Mouse (Mus musculus): Measurements from ENCODE around the gene Spint2. TPM values are rescaled to one million over a fixed set of nuclear protein-coding genes. Genes with fewer than 3 reads are reported as not detected.

Spint2 gene
- polyA plus RNA-seq, 1 experiment: 264 TPM

- Histone ChIP-seq H3K4me3 (ENCODE audit: low read depth, low read length) (no peak overlapping the region), H3K4me1 (ENCODE audit: control insufficient read depth, insufficient read depth, low read length) (peaks cover 17% of the 10 kb centered on the region), H3K9me3 (replicated peaks; ENCODE audit: control insufficient read depth, insufficient read depth, low read length, poor library complexity, severe bottlenecking) (no peaks in the 10 kb centered on the region), H3K9ac (ENCODE audit: low read depth, poor library complexity, severe bottlenecking) (no peak overlapping the region), H3K27ac (ENCODE audit: insufficient read depth, low read length) (no peak overlapping the region), H3K36me3 (ENCODE audit: control insufficient read depth, insufficient read depth, low read length, poor library complexity, severe bottlenecking) (no peaks in the 10 kb centered on the region), H3K27me3 (ENCODE audit: control insufficient read depth, insufficient read depth, low read length, poor library complexity, severe bottlenecking) (no peaks in the 10 kb centered on the region)
- TF ChIP-seq POLR2A (IDR thresholded peaks at IDR 0.05; ENCODE audit: insufficient read depth, low read length) (no peak), EP300 (IDR thresholded peaks at IDR 0.05; ENCODE audit: insufficient read depth, low read depth, low read length) (peak; percentile 48; the same call in 1 of the 2 replicates)
Measured at GRCm38 (mm10) chr7:29291616-29292457, 10.1 kb upstream of the Spint2 start.

DNA sequence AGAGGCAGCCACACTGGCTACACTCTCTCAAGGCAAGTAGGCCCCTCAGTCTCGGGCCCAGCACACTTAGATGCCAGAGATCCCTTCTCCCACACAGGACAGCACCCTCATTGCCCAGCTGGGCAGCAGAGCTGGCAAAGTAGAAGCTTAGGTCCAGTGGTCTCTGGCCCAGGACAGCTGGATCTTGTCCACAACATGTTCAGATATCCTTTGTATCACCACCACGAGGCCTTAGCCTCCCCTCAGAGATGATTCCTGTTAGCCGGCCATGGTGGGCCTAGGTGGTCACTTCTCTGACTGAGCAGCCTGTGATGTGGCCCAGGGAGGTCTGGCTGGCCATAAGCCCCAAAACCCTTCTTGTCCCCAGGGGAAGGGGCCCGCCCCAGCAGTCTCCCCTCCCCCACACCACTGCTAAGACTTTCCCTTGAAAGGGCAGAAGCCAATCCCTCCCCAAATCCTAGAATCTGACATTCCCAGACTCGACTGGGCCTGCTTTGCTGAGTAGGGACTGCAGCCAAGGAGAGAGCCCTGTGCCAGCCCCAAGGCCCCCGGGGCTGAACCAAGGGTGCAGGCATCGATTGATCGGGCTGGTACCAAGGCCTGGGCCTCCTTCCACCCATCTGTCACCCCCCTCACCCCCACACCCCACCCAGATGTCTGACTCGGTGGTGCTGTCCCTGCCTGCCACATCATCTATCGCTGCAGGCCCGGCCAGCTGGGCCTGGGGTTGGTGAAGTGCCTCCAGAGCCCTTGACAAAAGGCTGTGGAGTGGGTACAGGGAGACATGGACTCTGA lies 9.2 kb upstream of the Spint2 start:
- Histone ChIP-seq H3K27me3 (ENCODE audit: control insufficient read depth, insufficient read depth, low read length, poor library complexity, severe bottlenecking) (no peaks in the 10 kb centered on the region), H3K27ac (ENCODE audit: insufficient read depth, low read length) (no peak overlapping the region), H3K4me1 (ENCODE audit: control insufficient read depth, insufficient read depth, low read length) (peaks cover 17% of the 10 kb centered on the region), H3K36me3 (ENCODE audit: control insufficient read depth, insufficient read depth, low read length, poor library complexity, severe bottlenecking) (no peaks in the 10 kb centered on the region), H3K4me3 (ENCODE audit: low read depth, low read length) (peak overlapping the region; percentile 21), H3K9me3 (replicated peaks; ENCODE audit: control insufficient read depth, insufficient read depth, low read length, poor library complexity, severe bottlenecking) (no peaks in the 10 kb centered on the region), H3K9ac (ENCODE audit: low read depth, poor library complexity, severe bottlenecking) (peak overlapping the region; percentile 61)
- TF ChIP-seq EP300 (IDR thresholded peaks at IDR 0.05; ENCODE audit: insufficient read depth, low read depth, low read length): no peak
- TF ChIP-seq CTCF (IDR thresholded peaks at IDR 0.05; ENCODE audit: low read depth, low read length): no peak
- no peak for TF ChIP-seq POLR2A (IDR thresholded peaks at IDR 0.05; ENCODE audit: insufficient read depth, low read length)

DNA sequence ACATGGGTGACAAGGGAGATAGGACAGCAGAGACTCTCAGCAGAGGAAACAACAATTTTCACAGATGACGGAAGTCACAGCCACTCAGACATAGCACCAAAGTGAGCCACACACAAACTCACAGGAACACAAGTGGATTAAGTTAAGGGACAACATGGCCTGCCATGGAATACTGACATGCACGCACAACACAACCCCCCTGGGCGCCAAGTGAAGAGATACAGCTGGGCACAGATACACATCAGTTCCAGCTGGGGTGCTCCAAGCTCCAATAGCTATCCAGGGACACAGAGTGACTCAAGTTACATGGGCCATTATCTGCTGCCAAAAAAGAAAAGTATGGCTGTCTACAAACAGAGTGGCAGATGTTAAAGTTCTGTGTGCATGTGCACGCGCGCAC lies 8.1 kb upstream of the Spint2 start:
- Histone ChIP-seq H3K9ac (ENCODE audit: low read depth, poor library complexity, severe bottlenecking) (peak overlapping the region; percentile 61), H3K4me1 (ENCODE audit: control insufficient read depth, insufficient read depth, low read length) (peaks cover 17% of the 10 kb centered on the region), H3K27me3 (ENCODE audit: control insufficient read depth, insufficient read depth, low read length, poor library complexity, severe bottlenecking) (no peaks in the 10 kb centered on the region), H3K27ac (ENCODE audit: insufficient read depth, low read length) (no peak overlapping the region), H3K9me3 (replicated peaks; ENCODE audit: control insufficient read depth, insufficient read depth, low read length, poor library complexity, severe bottlenecking) (no peaks in the 10 kb centered on the region), H3K4me3 (ENCODE audit: low read depth, low read length) (peak overlapping the region; percentile 77), H3K36me3 (ENCODE audit: control insufficient read depth, insufficient read depth, low read length, poor library complexity, severe bottlenecking) (no peaks in the 10 kb centered on the region)
- TF ChIP-seq CTCF (IDR thresholded peaks at IDR 0.05; ENCODE audit: low read depth, low read length) (no peak), EP300 (IDR thresholded peaks at IDR 0.05; ENCODE audit: insufficient read depth, low read depth, low read length) (no peak), POLR2A (IDR thresholded peaks at IDR 0.05; ENCODE audit: insufficient read depth, low read length) (no peak)

DNA sequence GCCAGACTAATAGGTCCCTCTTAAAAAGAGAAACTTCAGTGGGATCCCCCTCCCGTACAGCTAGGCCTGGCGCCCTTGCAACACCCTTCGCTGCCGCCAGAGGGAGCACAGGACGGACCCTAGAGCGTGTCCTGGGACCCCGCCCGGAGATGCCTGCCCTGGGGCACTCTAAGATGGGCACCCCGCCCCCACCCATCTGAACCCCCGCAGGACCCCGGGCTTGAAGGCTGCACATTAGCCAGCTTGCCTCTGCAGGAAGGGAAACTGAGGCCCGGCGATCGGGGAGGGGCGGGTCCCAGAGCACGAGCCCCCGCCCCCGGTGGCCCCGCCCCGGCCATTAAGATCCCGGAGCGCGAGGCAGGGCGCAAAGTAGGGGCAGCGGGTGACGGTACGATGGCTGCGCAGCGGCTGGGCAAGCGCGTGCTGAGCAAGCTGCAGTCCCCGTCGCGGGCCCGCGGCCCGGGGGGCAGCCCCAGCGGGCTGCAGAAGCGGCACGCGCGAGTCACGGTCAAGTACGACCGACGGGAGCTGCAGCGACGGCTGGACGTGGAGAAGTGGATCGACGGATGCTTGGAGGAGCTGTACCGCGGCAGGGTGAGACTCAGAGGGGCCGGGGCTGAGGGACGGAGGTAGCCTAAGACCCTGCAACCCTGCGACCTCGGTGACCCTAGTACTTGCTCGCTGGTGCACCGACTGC lies 7.4 kb upstream of the Spint2 start, which contains the start of gene Ppp1r14a:
Ppp1r14a (plus strand) TSS at position 367 of the 697 bp plus-strand sequence.
- Histone ChIP-seq H3K4me3 (ENCODE audit: low read depth, low read length) (peak within 1 kb of the TSS; percentile 77), H3K27me3 (ENCODE audit: control insufficient read depth, insufficient read depth, low read length, poor library complexity, severe bottlenecking) (no peaks in the 10 kb centered on the region), H3K4me1 (ENCODE audit: control insufficient read depth, insufficient read depth, low read length) (peaks cover 13% of the 10 kb centered on the region), H3K27ac (ENCODE audit: insufficient read depth, low read length) (no peak within 1 kb of the TSS), H3K9ac (ENCODE audit: low read depth, poor library complexity, severe bottlenecking) (peak within 1 kb of the TSS; percentile 61), H3K9me3 (replicated peaks; ENCODE audit: control insufficient read depth, insufficient read depth, low read length, poor library complexity, severe bottlenecking) (no peaks in the 10 kb centered on the region), H3K36me3 (ENCODE audit: control insufficient read depth, insufficient read depth, low read length, poor library complexity, severe bottlenecking) (no peaks in the 10 kb centered on the region)
- TF ChIP-seq EP300 (IDR thresholded peaks at IDR 0.05; ENCODE audit: insufficient read depth, low read depth, low read length): peak; percentile 32; the same call in 1 of the 2 replicates
- peak; percentile 36 for TF ChIP-seq POLR2A (IDR thresholded peaks at IDR 0.05; ENCODE audit: insufficient read depth, low read length)
- TF ChIP-seq CTCF (IDR thresholded peaks at IDR 0.05; ENCODE audit: low read depth, low read length): peak; percentile 81

- Histone ChIP-seq H3K9me3 (replicated peaks; ENCODE audit: control insufficient read depth, insufficient read depth, low read length, poor library complexity, severe bottlenecking) (no peaks in the 10 kb centered on the region), H3K36me3 (ENCODE audit: control insufficient read depth, insufficient read depth, low read length, poor library complexity, severe bottlenecking) (no peaks in the 10 kb centered on the region), H3K27ac (ENCODE audit: insufficient read depth, low read length) (0 out of 2 replicates have a peak overlapping the region, but pooled peaks have one; percentile 12), H3K9ac (ENCODE audit: low read depth, poor library complexity, severe bottlenecking) (no peak overlapping the region), H3K27me3 (ENCODE audit: control insufficient read depth, insufficient read depth, low read length, poor library complexity, severe bottlenecking) (no peaks in the 10 kb centered on the region), H3K4me3 (ENCODE audit: low read depth, low read length) (no peak overlapping the region), H3K4me1 (ENCODE audit: control insufficient read depth, insufficient read depth, low read length) (peaks cover 12% of the 10 kb centered on the region)
- TF ChIP-seq POLR2A (IDR thresholded peaks at IDR 0.05; ENCODE audit: insufficient read depth, low read length): no peak
- TF ChIP-seq EP300 (IDR thresholded peaks at IDR 0.05; ENCODE audit: insufficient read depth, low read depth, low read length): no peak
- TF ChIP-seq CTCF (IDR thresholded peaks at IDR 0.05; ENCODE audit: low read depth, low read length): no peak
Measured at GRCm38 (mm10) chr7:29288079-29288478, 6.4 kb upstream of the Spint2 start.

All from ES-Bruce4 (cell line).